Mouse (Mus musculus): ENCODE data around the gene Myh8. TPM values are rescaled to one million over a fixed set of nuclear protein-coding genes. Genes with fewer than 3 reads are reported as not detected.

The Myh8 gene
- under 1 TPM; 0.08 to 0.16 (median 0.09) TPM for total RNA-seq (2022)

GRCm38 (mm10) chr11:67276601-67277174 lies at the start of gene Myh8:
TSS of gene Myh8 (plus strand) at chr11:67277124.
- no peak for DNase-seq (ENCODE audit: low spot score)

DNA sequence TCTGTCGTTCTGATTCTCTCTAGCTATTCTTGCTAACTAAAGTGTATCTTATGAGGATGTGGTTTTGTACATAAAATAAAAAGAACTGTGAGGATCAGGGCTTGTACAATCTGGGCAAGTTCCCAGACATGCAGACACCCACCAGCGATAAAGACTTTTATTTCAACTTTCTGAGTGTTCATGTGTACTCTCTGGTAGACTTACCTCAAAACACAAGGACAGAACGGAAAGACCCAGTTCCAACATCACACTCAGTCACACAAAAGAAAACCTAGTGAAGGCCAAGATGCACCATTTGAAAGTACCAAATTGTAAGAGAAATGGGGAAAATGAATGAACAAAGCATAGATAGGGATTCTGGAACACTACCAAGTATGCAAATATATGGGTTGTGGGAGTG lies 48.2 kb upstream of the Myh8 start:
- no peak for DNase-seq (ENCODE audit: low spot score)

- DNase-seq (ENCODE audit: low spot score): no peak
These were observed 47.8 kb upstream of the Myh8 start for GRCm38 (mm10) chr11:67229166-67229565.

DNA sequence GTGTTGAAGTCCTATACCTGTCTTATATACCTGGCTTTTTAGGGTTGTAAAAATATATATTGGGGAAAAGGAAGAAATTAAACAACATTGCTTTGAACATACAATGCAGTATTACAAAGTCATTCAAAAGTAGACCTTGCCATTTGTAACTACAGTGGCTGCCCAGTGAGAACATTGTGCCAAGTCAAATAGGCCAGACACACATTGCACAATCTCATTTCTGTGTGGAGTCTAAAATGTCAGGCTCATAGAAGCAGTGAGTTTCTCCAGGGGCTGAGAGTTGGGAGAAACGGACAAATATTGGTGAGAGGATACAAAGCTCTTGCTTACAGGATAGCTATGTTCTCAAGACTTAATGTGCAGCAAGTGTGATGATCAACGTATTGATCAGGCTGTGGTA lies 47.0 kb upstream of the Myh8 start:
- DNase-seq (ENCODE audit: low spot score): peak; percentile 23

DNA sequence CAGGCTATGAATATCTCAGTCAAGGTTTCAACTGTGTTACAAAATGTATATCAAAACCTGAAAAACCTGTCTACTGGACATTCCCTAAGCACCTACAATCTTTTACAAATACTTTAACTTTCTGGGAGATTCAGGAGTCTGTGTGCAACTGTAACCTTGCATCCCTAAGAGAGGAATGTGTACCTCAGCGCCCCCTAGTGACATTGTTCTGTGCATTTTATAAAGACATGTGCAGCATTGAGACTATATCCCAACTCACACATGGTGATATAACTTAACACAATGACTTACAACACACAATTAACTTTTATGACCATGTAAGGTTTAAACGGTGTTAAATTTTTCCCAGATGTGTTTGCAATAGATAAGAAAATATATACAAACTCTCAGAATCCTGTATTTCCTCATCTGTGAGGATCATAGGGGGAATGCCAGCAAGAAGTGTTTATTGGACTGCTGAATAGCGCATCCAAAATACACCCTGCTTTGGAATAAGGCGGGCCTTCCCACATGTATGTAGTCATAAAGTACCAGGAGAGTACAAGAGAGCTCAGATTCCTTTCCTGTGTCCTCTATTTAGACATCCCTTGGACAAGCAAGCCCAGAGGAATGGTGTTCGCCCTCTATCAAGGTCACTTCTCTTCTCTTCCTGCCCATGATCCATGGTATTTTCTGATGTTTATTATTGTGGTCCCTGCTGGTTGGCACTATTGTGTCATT lies 41.1 kb upstream of the Myh8 start:
- peak; percentile 34 for DNase-seq (ENCODE audit: low spot score)

GRCm38 (mm10) chr11:67236799-67237198 lies 40.1 kb upstream of the Myh8 start:
- DNase-seq (ENCODE audit: low spot score): no peak

GRCm38 (mm10) chr11:67237481-67238079 lies 39.3 kb upstream of the Myh8 start, which contains the start of gene Myh4:
TSS of gene Myh4 (plus strand) at chr11:67238029.
- no peak for DNase-seq (ENCODE audit: low spot score)

DNA sequence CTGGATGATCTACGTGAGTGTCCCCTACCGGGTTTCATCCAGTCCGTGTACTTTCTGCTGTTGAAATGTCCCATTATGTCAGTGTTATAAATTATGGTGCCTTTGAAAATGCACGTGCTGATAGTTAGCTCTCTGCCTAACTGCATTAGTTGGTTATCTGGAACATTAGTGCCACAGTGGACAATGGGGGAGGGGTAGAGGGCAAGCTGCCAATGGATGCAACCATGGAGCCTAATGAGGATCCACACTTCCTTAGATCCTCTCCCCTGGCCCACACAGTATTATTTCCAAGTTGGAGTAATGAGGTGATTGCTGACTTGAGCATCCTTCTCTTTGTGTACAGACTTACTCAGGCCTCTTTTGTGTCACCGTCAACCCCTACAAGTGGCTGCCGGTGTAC lies 35.9 kb upstream of the Myh8 start:
- DNase-seq (ENCODE audit: low spot score): no peak

DNA sequence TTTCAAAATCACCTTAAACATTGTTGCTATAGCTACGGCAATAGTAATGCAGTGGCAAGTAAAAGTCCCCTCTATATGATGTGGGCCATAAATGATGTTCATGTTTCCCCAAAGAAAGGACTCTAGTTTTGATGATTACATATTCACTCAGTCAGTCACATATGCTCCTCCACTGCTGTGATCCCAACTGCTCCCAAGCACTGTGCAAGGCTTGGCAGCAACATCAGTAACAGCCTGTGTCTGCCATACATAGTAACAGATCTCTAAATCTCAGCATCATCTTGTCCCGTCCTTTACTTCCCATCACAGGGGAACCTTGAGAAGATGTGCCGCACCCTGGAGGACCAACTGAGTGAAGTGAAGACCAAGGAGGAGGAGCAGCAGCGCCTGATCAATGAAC lies 23.2 kb upstream of the Myh8 start:
- no peak for DNase-seq (ENCODE audit: low spot score)

DNA sequence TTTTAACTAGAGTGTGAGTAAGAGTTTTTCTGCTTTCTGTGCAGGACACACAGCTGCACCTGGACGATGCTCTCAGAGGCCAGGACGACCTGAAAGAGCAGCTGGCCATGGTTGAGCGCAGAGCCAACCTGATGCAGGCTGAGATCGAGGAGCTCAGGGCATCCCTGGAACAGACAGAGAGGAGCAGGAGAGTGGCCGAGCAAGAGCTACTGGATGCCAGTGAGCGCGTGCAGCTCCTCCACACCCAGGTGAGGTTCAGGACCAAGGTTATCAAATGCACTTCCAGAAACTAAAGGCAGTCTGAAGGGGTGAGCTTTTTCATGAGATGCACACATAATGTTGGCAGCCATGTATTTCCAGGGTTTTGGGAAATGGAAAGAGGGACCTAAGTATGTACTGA lies 19.9 kb upstream of the Myh8 start:
- DNase-seq (ENCODE audit: low spot score): no peak

DNA sequence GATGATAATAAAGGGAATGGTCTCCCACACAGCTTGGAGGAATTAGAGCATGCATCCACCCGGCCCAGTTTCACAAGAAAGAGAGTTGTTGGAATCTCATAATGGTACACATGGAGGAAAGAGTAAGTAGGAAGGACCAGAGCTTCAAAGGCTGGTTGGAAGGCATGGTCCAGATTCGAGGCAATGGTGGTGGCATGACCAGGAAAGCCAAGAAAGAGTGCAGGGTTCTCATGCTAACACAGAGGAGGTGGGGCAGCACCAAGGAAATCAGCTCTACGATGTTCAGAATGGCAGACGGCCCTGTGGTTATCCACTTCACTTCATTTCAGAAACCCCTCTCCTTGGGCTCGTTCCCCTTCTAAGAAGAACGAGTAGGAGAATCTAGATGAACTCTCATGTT lies 16.0 kb upstream of the Myh8 start:
- no peak for DNase-seq (ENCODE audit: low spot score)

GRCm38 (mm10) chr11:67293440-67293839 lies 16.5 kb downstream of the Myh8 start:
- no peak for DNase-seq (ENCODE audit: low spot score)

DNA sequence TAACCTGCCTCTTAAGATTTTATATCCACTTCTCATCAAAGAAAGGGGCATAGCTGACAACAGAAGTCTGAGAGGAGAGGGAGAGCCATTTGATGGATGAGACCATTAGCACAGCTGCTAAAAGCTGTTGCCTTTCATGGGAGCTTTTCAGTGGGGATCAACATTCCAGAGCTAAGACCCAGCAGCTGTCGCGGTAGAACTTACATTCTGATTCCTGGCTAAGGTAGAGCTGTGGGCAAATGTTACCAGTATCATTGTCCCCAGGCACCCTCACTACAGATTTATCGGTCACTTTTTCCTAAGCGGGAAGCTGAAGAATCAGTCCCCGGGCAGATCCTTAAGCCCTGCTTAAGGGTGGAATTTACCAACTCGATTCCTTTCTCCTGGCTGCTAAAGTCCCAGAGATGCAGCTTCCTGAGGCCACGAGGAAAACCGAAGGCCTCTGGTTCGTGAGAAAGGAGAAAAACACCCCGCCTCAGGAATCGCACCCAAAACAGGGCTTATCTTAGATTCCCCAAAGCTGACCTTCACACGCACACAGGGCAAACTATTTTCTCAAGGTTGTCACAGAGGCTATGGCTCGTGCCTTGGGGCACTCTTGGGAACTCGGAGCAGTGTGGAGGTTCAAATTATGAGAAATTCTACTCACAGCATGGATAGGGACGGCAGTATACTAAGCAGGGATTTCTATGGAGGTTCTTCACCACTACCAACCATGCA lies 37.0 kb downstream of the Myh8 start:
- DNase-seq (ENCODE audit: low spot score): no peak

DNA sequence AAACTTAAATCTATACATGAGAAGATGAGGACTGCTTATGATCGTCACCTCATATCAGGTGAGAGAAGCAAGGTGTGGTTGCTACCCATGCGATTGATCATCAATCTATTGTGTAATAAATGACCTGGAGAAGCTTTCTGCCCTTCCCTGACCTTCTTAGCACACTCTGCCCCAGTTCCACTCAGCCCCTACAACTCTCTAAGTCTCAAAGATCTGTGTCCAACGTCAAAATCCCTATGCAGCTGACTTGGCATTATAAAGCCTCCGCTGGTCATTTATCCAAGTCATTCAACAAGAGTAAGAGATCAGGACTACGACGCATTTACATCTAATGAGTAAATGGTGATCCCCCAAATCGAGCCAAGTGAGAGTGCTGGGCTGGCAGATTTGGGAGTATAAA lies 44.4 kb downstream of the Myh8 start, which contains the start of gene Myh13:
Gene Myh13, plus strand, starts transcription at position 301 of the 400 bp plus-strand sequence.
- no peak for DNase-seq (ENCODE audit: low spot score)

DNA sequence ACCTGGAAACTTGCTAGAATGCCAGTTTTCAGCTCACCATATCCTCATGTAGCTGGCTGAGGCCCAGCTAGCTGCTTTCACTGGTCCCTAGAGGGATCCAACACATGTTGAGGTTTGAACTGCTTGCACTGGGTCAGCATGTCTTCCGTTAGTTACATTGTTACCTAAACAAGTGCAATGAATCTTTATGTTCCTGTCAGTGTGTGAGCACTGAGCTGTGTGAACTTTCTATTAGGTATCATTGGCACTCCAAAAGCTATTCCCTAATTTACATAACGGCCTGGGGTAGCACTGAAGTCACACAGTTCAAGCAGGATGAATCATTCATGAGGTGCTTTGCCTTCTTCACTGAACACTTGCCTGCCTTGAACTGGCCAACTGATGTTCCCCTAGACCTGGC lies 49.6 kb downstream of the Myh8 start:
- DNase-seq (ENCODE audit: low spot score): no peak

- no peak for DNase-seq (ENCODE audit: low spot score)
These were observed 67.6 kb downstream of the Myh8 start for GRCm38 (mm10) chr11:67344556-67344955.

GRCm38 (mm10) chr11:67345186-67345855 lies 68.4 kb downstream of the Myh8 start:
- DNase-seq (ENCODE audit: low spot score): no peak

- no peak for DNase-seq (ENCODE audit: low spot score)
These were observed 68.9 kb downstream of the Myh8 start for GRCm38 (mm10) chr11:67345856-67346236.

- DNase-seq (ENCODE audit: low spot score): peak; percentile 51
These were observed 73.3 kb downstream of the Myh8 start for GRCm38 (mm10) chr11:67350153-67350768.

DNA sequence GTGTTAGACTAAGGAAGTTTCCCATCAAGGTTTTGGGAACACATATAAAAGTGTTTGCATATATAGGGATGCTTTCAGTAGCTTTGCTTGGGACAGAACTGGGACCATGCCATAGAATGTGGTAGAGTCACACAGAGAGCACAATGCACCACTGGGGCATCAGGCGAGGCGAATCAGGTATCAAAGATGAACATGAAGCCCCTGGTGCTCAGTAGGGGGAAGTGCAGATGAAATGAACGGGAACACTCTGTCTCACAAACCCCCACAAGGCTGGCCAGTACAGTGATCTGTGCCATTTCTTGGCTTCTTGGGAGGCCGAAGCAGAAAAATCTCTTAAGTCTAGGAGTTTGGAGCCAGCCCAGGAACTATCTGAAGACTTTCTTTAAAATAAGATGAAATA lies 76.1 kb downstream of the Myh8 start:
- DNase-seq (ENCODE audit: low spot score): no peak

DNA sequence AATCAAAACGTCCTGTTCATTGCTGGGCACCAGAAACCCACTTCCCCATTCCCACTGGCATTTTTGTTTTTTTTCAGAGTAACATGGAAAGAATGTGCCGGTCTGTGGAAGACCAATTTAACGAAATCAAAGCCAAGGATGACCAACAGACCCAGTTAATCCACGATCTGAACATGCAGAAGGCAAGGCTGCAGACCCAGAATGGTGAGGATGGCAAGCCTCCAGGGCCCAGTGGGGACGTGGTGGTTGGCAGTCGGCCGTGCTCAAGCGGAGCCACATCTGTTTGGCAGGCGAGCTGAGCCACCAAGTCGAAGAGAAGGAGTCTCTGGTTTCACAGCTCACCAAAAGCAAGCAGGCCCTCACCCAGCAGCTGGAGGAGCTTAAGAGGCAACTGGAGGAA lies 81.1 kb downstream of the Myh8 start:
- no peak for DNase-seq (ENCODE audit: low spot score)

Measured in heart, adult 8-10 months (tissue).